Mouse (Mus musculus): ENCODE measurements around the gene Tgds.

DNA sequence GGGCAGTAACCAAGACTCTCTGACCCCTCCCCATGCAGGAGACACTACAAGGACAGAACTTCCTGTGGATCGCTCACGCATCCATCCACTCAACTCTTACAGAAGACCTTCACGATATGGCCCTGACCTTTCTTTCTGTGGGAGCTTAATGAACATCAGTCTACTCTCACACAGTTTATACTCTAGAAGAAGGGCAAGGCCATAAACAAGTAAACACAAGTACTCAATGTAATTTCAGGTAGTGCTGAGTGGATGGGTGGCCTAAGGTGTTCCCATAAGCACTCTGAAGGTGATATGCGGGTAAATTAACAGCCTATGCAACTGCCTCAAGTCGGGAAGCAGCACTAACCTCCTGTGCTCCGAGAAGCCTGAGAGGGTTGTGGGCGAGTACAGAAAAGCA, 1.1 kb downstream of the Tgds start:
- TF ChIP-seq POLR2A (IDR thresholded peaks at IDR 0.05; ENCODE audit: control insufficient read depth, extremely low read depth, insufficient read depth, low read length, poor library complexity) (no peak), CTCF (IDR thresholded peaks at IDR 0.05; ENCODE audit: borderline replicate concordance, control insufficient read depth, extremely low read depth, insufficient read depth, low read length, poor library complexity) (no peak)
